Mouse (Mus musculus) brain, embryonic 14.5 days (tissue): ENCODE results near the gene 4632433K11Rik. TPM values are rescaled to one million over a fixed set of nuclear protein-coding genes. Genes with fewer than 3 reads are reported as not detected.
"Not testable (repeated sequence)": the region's sequence is repeated elsewhere in the genome, so short reads cannot be mapped to it uniquely, and the experiment has no call there.

Experiments used
- DNase-seq: peaks from one replicate; pipeline ENCODE4 v3.0.0-alpha.2; 2011; ENCODE audit warnings: low read depth
- CTCF ChIP-seq: fragments of 200-500 bp; IDR thresholded peaks from 2 replicates; pipeline ENCODE4 v1.5.1; 2012; ENCODE audit warnings: inconsistent platforms, mild to moderate bottlenecking, moderate library complexity, borderline replicate concordance; ENCODE audit not compliant: insufficient read depth, insufficient read length; ENCODE audit errors: extremely low read depth
- POLR2A ChIP-seq: fragments of 200-500 bp; IDR thresholded peaks from 2 replicates; pipeline ENCODE4 v1.6.1; 2012; ENCODE audit warnings: mild to moderate bottlenecking, inconsistent platforms, borderline replicate concordance; ENCODE audit not compliant: poor library complexity, insufficient read depth, insufficient read length, severe bottlenecking; ENCODE audit errors: extremely low read depth
- polyA plus RNA-seq: library from polyadenylated mRNA; depleted of rRNA; stranded (reverse); fragments of >200 nt; gene quantifications from 2 replicates; pipeline ENCODE4 v1.2.3, GENCODE M21; 2012

4632433K11Rik gene
- polyA plus RNA-seq, 1 experiment: not detected

- peak; percentile 62 for TF ChIP-seq CTCF
- no peak for TF ChIP-seq POLR2A
- peak; percentile 99 for DNase-seq
Measured at GRCm38 (mm10) chr7:5060944-5061773, 27.2 kb downstream of the 4632433K11Rik start.

GRCm38 (mm10) chr7:5061774-5062359, 27.9 kb downstream of the 4632433K11Rik start, which contains the start of gene U2af2:
Gene U2af2, plus strand, starts transcription at chr7:5062143.
- TF ChIP-seq CTCF (no peak), POLR2A (peak; percentile 68)
- peak; percentile 98 for DNase-seq

- TF ChIP-seq POLR2A: no peak
- peak; percentile 92 for DNase-seq
Measured at GRCm38 (mm10) chr7:5062360-5063001, 28.6 kb downstream of the 4632433K11Rik start.

GRCm38 (mm10) chr7:5064886-5065285, 31.0 kb downstream of the 4632433K11Rik start:
- no peak for DNase-seq
- TF ChIP-seq CTCF (no peak), POLR2A (no peak)

GRCm38 (mm10) chr7:5073586-5073985, 39.7 kb downstream of the 4632433K11Rik start:
- no peak for DNase-seq
- no peak for TF ChIP-seq POLR2A
- no peak for TF ChIP-seq CTCF

GRCm38 (mm10) chr7:5074984-5075383, 41.1 kb downstream of the 4632433K11Rik start:
- TF ChIP-seq POLR2A (no peak), CTCF (no peak)
- DNase-seq: no peak

- TF ChIP-seq CTCF (no peak), POLR2A (no peak)
- DNase-seq: no peak
Measured at GRCm38 (mm10) chr7:5076931-5077330, 43.0 kb downstream of the 4632433K11Rik start.

- not testable (repeated sequence) for DNase-seq
Measured at GRCm38 (mm10) chr7:5079365-5080009, 45.6 kb downstream of the 4632433K11Rik start.

GRCm38 (mm10) chr7:5080010-5080751, 46.3 kb downstream of the 4632433K11Rik start, which contains the start of gene Epn1:
Gene Epn1, plus strand, starts transcription at chr7:5080235.
- TF ChIP-seq POLR2A (peak; percentile 55), CTCF (peak; percentile 1; the same call in 1 of the 2 replicates)
- peak; percentile 99 for DNase-seq

GRCm38 (mm10) chr7:5080815-5081214, 46.9 kb downstream of the 4632433K11Rik start:
- DNase-seq: no peak
- TF ChIP-seq POLR2A (no peak), CTCF (no peak)

- TF ChIP-seq POLR2A (no peak), CTCF (no peak)
- DNase-seq: no peak
Measured at GRCm38 (mm10) chr7:5081241-5081640, 47.3 kb downstream of the 4632433K11Rik start.

GRCm38 (mm10) chr7:5081939-5082338, 48.0 kb downstream of the 4632433K11Rik start:
- TF ChIP-seq POLR2A: no peak
- TF ChIP-seq CTCF: no peak

More at GRCm38 (mm10) chr7:5081939-5082338, 48.0 kb downstream of the 4632433K11Rik start:
- DNase-seq: no peak
